Mouse (Mus musculus): Measurements from ENCODE around the gene Lime1.

GRCm38 (mm10) chr2:181340426-181340825, 39.5 kb upstream of the Lime1 start:
- no peak for TF ChIP-seq CTCF (IDR thresholded peaks at IDR 0.05; ENCODE audit: control insufficient read depth, insufficient read depth, low read length)
- no peak for TF ChIP-seq POLR2A (IDR thresholded peaks at IDR 0.05; ENCODE audit: borderline replicate concordance, control insufficient read depth, low read depth, low read length)
